Mouse (Mus musculus) liver, embryonic 11.5 days (tissue): ENCODE data around the gene 9130213A22Rik. TPM values are rescaled to one million over a fixed set of nuclear protein-coding genes. Genes with fewer than 3 reads are reported as not detected.

Experiments
- ATAC-seq: fragments of 200-750 bp; cut with Nextera tagmentation; replicated peaks from 2 replicates; pipeline ENCODE4 v1.8.0; 2017; ENCODE audit warnings: moderate number of reproducible peaks, mild to moderate bottlenecking, moderate TSS enrichment, moderate library complexity; ENCODE audit not compliant: low FRiP score
- DNase-seq: peaks from one replicate; pipeline ENCODE4 v3.0.0-alpha.2; 2017; ENCODE audit warnings: low spot score
- H3K27ac ChIP-seq: fragments of 300-500 bp; sonication (generic); 2 replicates; pipeline ENCODE4 v1.5.1; 2014; ENCODE audit warnings: mild to moderate bottlenecking, low read depth, low read length, control low read depth
- H3K27me3 ChIP-seq: fragments of 300-500 bp; sonication (generic); replicated peaks from 2 replicates; pipeline ENCODE4 v1.6.1; 2014; ENCODE audit warnings: low read length, mixed read lengths; ENCODE audit not compliant: control insufficient read depth, insufficient read depth
- H3K36me3 ChIP-seq: fragments of 300-500 bp; sonication (generic); 2 replicates; pipeline ENCODE4 v1.6.1; 2014; ENCODE audit warnings: mild to moderate bottlenecking, low read length, moderate library complexity, mixed read lengths; ENCODE audit not compliant: control insufficient read depth, insufficient read depth
- H3K4me1 ChIP-seq: fragments of 300-500 bp; sonication (generic); replicated peaks from 2 replicates; pipeline ENCODE4 v1.6.1; 2014; ENCODE audit warnings: low read length, mixed read lengths; ENCODE audit not compliant: control insufficient read depth, insufficient read depth
- H3K4me2 ChIP-seq: fragments of 300-500 bp; sonication (generic); 2 replicates; pipeline ENCODE4 v1.6.1; 2014; ENCODE audit warnings: mild to moderate bottlenecking, control low read depth, moderate library complexity
- H3K4me3 ChIP-seq: fragments of 300-500 bp; sonication (generic); 2 replicates; pipeline ENCODE4 v1.5.1; 2014; ENCODE audit warnings: low read depth, low read length, control low read depth
- H3K9ac ChIP-seq: fragments of 300-500 bp; sonication (generic); 2 replicates; pipeline ENCODE4 v1.6.1; 2014; ENCODE audit warnings: low read depth, low read length, control low read depth
- H3K9me3 ChIP-seq: fragments of 300-500 bp; sonication (generic); 2 replicates; pipeline ENCODE4 v1.6.1; 2016; ENCODE audit warnings: low read length, inconsistent platforms, mixed read lengths; ENCODE audit not compliant: control insufficient read depth
- WGBS: fragments of 180-500 bp; shearing (Covaris S2); extraction: QIAGEN DNeasy Blood & Tissue Kit; methylation state at CpG from one replicate; pipeline ENCODE4 v1.1.7; 2014; 5-methylcytosine and 5-hydroxymethylcytosine counted together
- polyA plus RNA-seq: library from polyadenylated mRNA; unstranded; fragments of >200 nt; fragmentation: Nextera tagmentation; extraction: Ambion mirVana; gene quantifications from 2 replicates; pipeline ENCODE4 v1.2.1, GENCODE M21; 2014

The 9130213A22Rik gene
- polyA plus RNA-seq, 1 experiment from 2014 or later: 0.10 TPM

DNA sequence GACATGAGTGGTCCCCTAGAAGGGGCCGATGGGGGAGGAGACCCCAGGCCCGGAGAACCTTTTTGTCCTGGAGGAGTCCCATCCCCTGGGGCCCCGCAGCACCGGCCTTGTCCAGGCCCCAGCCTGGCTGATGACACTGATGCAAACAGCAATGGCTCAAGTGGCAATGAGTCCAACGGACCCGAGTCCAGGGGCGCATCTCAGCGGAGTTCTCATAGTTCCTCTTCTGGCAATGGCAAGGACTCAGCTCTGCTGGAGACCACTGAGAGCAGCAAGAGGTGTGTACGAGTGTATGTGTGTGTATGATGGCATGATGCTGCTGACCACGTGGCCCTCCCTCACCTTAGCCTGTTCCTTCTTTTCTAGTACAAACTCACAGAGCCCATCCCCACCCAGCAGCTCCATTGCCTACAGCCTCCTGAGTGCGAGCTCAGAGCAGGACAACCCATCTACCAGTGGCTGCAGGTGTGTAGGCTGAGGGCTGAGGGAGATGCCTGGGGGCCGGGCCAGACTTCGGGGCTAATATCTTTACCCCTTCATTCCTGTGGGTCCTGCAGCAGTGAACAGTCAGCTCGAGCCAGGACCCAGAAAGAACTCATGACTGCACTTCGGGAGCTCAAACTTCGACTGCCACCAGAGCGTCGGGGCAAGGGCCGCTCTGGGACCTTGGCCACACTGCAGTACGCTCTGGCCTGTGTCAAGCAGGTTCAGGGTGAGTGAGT is 21.6 kb downstream of the 9130213A22Rik start:
- WGBS: 85% methylated on average over 20 of the region's 20 CpGs
- no peak for ATAC-seq
- Histone ChIP-seq H3K36me3 (peaks cover 20% of the 10 kb centered on the region), H3K4me3 (peak overlapping the region; percentile 63), H3K27ac (peak overlapping the region; percentile 3; the same call in 1 of the 2 replicates), H3K9ac (no peak overlapping the region; the same call in 1 of the 2 replicates), H3K4me2 (peak overlapping the region; percentile 99), H3K9me3 (no peaks in the 10 kb centered on the region), H3K27me3 (no peaks in the 10 kb centered on the region), H3K4me1 (peaks cover 45% of the 10 kb centered on the region)
- no peak for DNase-seq

DNA sequence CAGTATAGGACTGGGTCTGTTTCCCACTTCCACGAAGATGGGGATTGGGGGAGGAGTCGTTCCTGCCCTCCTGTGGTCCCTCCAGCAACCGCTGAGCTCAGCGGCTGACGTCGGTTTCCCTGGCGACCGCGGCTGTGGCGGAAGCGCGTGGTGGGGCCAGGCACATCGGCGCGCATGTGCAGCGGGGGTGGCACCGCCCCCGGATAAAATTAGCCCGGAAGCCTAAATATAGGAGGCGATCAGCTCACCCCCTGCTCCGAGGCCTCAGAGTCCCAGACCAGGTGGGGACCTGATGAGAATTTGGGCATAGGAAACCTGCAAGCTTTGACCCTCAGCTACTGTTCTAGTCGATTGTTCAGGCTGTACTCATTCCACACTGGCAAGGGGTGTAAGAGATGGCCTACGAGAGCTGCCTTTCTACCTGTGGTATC is 22.5 kb downstream of the 9130213A22Rik start:
- Histone ChIP-seq H3K9me3 (no peaks in the 10 kb centered on the region), H3K36me3 (peaks cover 15% of the 10 kb centered on the region), H3K27me3 (no peaks in the 10 kb centered on the region), H3K9ac (peak overlapping the region; percentile 71), H3K4me1 (peaks cover 46% of the 10 kb centered on the region), H3K27ac (peak overlapping the region; percentile 77), H3K4me3 (peak overlapping the region; percentile 63), H3K4me2 (peak overlapping the region; percentile 99)
- ATAC-seq (peak; percentile 35), DNase-seq (peak; percentile 90)
- 2% methylated on average over 23 of the region's 23 CpGs for WGBS

- H3K9me3 ChIP-seq: no peaks in the 10 kb centered on the region
- no peak for ATAC-seq
- peaks cover 14% of the 10 kb centered on the region for H3K36me3 ChIP-seq
- H3K9ac ChIP-seq: peak overlapping the region; percentile 71
- WGBS: 2% methylated on average over 22 of the region's 22 CpGs
- H3K4me2 ChIP-seq: peak overlapping the region; percentile 99
- peak; percentile 44 for DNase-seq
- H3K27ac ChIP-seq: peak overlapping the region; percentile 77
- peak overlapping the region; percentile 63 for H3K4me3 ChIP-seq
- H3K27me3 ChIP-seq: no peaks in the 10 kb centered on the region
- peaks cover 46% of the 10 kb centered on the region for H3K4me1 ChIP-seq
Observed at GRCm38 (mm10) chr11:69099177-69099914, 23.0 kb downstream of the 9130213A22Rik start.

GRCm38 (mm10) chr11:69098762-69099091 is 23.7 kb downstream of the 9130213A22Rik start:
- H3K4me2 ChIP-seq: peak overlapping the region; percentile 99
- 0% methylated on average over 19 of the region's 19 CpGs for WGBS
- peak overlapping the region; percentile 63 for H3K4me3 ChIP-seq
- H3K36me3 ChIP-seq: peaks cover 10% of the 10 kb centered on the region
- DNase-seq (peak; percentile 89), ATAC-seq (peak; percentile 62)
- no peaks in the 10 kb centered on the region for H3K9me3 ChIP-seq
- peak overlapping the region; percentile 71 for H3K9ac ChIP-seq
- H3K27ac ChIP-seq: peak overlapping the region; percentile 77
- H3K4me1 ChIP-seq: peaks cover 46% of the 10 kb centered on the region
- no peaks in the 10 kb centered on the region for H3K27me3 ChIP-seq

DNA sequence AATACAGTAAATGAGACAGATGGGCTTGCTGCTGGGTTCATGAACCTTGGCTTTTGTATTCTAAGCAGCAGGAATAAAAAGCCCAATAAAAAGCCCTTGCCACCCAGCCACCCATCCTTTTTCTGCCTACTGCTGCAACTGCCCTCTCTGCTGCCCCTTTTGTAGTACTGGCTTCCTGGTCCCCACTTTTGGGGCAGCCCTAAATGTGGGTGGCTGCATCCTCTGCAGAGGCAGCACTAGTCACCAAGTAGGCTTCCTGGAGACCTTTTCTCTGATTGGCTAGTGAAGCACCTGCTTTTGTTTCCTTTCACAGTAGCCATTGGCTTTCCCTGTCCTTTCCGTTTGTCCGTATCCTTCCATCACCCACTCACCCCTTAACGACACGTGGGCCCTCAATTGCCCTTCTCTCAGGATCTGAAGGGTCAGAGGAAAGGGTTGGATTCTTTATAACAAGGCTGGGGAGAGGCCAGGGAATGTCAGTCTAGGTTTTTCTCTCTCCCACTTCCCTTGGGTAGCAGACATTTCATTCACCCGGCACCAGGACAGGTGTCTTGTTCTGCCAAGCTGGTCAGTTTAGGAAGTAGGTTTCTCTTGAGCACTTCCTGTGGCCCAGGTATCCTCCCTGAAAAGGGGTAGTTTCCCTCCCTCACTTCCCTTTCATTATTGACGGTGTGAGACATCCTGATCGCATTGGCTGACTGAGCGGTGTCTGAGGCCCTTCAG is 24.2 kb downstream of the 9130213A22Rik start:
- Histone ChIP-seq H3K4me1 (peaks cover 46% of the 10 kb centered on the region), H3K9ac (peak overlapping the region; percentile 44)

DNA sequence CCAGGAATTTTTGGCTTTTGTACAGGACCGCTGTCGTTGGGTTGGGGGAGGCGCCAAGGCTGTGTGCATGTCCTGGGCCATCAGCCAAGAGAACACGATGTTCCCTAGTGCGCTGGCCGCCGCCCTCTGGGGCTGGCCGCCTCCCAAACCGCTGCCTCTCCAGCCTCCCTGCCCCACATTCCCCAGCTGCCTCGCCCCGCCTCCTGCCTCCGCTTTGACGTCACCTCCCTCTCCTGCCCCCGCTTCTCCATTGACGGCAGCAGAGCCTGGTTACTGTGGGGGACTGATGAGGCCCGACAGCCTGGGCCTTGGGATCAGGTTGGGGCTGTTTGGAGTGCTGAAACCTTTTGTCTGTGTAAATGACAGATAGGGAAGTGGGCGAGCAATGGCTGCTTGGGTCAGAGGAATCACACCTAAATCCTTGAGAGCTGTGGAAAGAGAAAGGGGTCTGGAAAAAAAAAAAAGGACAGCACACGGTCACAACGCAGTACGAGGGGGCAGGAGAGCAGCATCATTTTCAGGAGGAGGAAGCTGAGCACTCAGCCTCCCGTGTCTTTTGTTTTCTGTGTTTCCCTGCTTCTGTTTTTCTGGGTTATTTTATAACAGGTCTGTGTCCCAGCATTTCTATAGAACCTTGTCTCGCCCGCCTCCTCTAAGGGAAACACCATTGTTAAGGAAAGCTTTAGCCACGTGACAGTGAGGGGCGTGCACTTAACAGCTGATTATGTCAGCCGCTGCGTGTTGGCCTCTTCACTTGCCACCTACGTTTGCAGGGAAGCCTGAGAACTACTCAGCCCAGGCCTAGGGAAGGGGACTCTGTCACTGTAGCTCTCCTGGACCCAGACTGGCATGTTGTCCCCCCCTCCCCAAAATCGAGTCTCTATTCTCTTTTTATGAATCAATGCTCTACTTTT is 25.1 kb downstream of the 9130213A22Rik start:
- Histone ChIP-seq H3K4me3 (peak overlapping the region; percentile 39), H3K4me2 (peak overlapping the region; percentile 99), H3K27ac (peak overlapping the region; percentile 78), H3K36me3 (peaks cover 13% of the 10 kb centered on the region; the same call in 1 of the 2 replicates), H3K9me3 (no peaks in the 10 kb centered on the region), H3K9ac (peak overlapping the region; percentile 4), H3K27me3 (no peaks in the 10 kb centered on the region), H3K4me1 (peaks cover 46% of the 10 kb centered on the region)
- ATAC-seq: peak; percentile 23
- peak; percentile 87 for DNase-seq
- WGBS: 3% methylated on average over 29 of the region's 29 CpGs

More for the DNA sequence above, 24.2 kb downstream of the 9130213A22Rik start:
- Histone ChIP-seq H3K4me3 (peak overlapping the region; percentile 63), H3K27me3 (no peaks in the 10 kb centered on the region), H3K4me2 (peak overlapping the region; percentile 99), H3K9me3 (no peaks in the 10 kb centered on the region), H3K36me3 (peaks cover 9% of the 10 kb centered on the region; the same call in 1 of the 2 replicates), H3K27ac (peak overlapping the region; percentile 78)
- 32% methylated on average over 8 of the region's 8 CpGs for WGBS
- ATAC-seq (no peak), DNase-seq (no peak)

GRCm38 (mm10) chr11:69096360-69096986 is 25.9 kb downstream of the 9130213A22Rik start:
- no peaks in the 10 kb centered on the region for H3K27me3 ChIP-seq
- no peaks in the 10 kb centered on the region for H3K9me3 ChIP-seq
- DNase-seq (no peak), ATAC-seq (no peak)
- peak overlapping the region; percentile 57 for H3K9ac ChIP-seq
- peak overlapping the region; percentile 51 for H3K4me3 ChIP-seq
- H3K36me3 ChIP-seq: peaks cover 11% of the 10 kb centered on the region; the same call in 1 of the 2 replicates
- H3K4me1 ChIP-seq: peaks cover 46% of the 10 kb centered on the region
- peak overlapping the region; percentile 99 for H3K4me2 ChIP-seq
- 19% methylated on average over 9 of the region's 9 CpGs for WGBS
- H3K27ac ChIP-seq: peak overlapping the region; percentile 78; the same call in 1 of the 2 replicates
